Comparison of ENCODE assay signal across 8 mouse cellular contexts in genomic region chr19:10979184-10980168, GRCm38 (mm10). TPM values are rescaled to one million over a fixed set of nuclear protein-coding genes. Genes with fewer than 3 reads are reported as not detected.
DNase-seq lines count a peak whose midpoint lies in the region; ATAC-seq lines count a peak whose summit lies in the region.

No protein-coding gene starts in this region.

- H3K4me3 ChIP-seq in megakaryocyte, embryonic 14.5 days (replicated peaks): peak overlapping the region; percentile 87

- no peaks in the 10 kb centered on the region for H3K36me3 ChIP-seq in megakaryocyte, embryonic 14.5 days (replicated peaks; ENCODE audit: low read length)

- H3K9me3 ChIP-seq in megakaryocyte, embryonic 14.5 days: 0 out of 2 replicates have a peak, but pooled peaks cover under 1% of the 10 kb centered on the region

- peaks cover 33% of the 10 kb centered on the region for H3K27me3 ChIP-seq in megakaryocyte, embryonic 14.5 days (replicated peaks)

- DNase-seq in embryo, embryonic 10 days (ENCODE audit: low spot score): peak; percentile 81
- peak; percentile 68 for DNase-seq in gastrocnemius, postnatal 25 days
- DNase-seq in left cerebral cortex, adult 9 months (ENCODE audit: low spot score in 2 of 2): peak; percentile 16 to 80
- DNase-seq in right cerebral cortex, adult 2 months (ENCODE audit: low spot score in 2 of 2): peak; percentile 70 to 78
- peak; percentile 81 for DNase-seq in urinary bladder, postnatal 14 days (ENCODE audit: low spot score)

- ATAC-seq in activated CD4-positive, CD25-positive, alpha-beta regulatory T cell, adult 4 months: peak; percentile 94
- ATAC-seq in inflammation-experienced regulatory T-cells, adult 6 months: peak; percentile 91

- H3K4me1 ChIP-seq in megakaryocyte, embryonic 14.5 days: peaks cover 30% of the 10 kb centered on the region

RNA-seq across cellular contexts. Expression of gene Ms4a10, which starts 5.0 kb away (rescaled TPM):
- polyA plus RNA-seq in activated CD4-positive, CD25-positive, alpha-beta regulatory T cell, adult 4 months (2017; shearing (Covaris generic)): not detected
- total RNA-seq in gastrocnemius, postnatal 25 days (2021): not detected
- polyA plus RNA-seq in inflammation-experienced regulatory T-cells, adult 6 months (2017; shearing (Covaris generic)): not detected
- not detected in 2 replicates for polyA plus RNA-seq in megakaryocyte, embryonic 14.5 days (2012; ENCODE audit: insufficient read depth, low replicate concordance)

RNA-seq across cellular contexts. Expression of gene Ms4a15, which starts 13.6 kb away (rescaled TPM):
- polyA plus RNA-seq in activated CD4-positive, CD25-positive, alpha-beta regulatory T cell, adult 4 months (2017; shearing (Covaris generic)): under 1 TPM in 1 of 2 experiments, not detected in 1; 0.20 TPM
- total RNA-seq in gastrocnemius, postnatal 25 days (2021): not detected
- polyA plus RNA-seq in inflammation-experienced regulatory T-cells, adult 6 months (2017; shearing (Covaris generic)): not detected
- not detected in 2 replicates for polyA plus RNA-seq in megakaryocyte, embryonic 14.5 days (2012; ENCODE audit: insufficient read depth, low replicate concordance)

RNA-seq across cellular contexts. Expression of gene Ccdc86, which starts 30.4 kb away (rescaled TPM):
- 10 to 100 TPM in 1 of 2 experiments, 1 to 10 TPM in 1; 7.9 to 11.1 TPM for polyA plus RNA-seq in activated CD4-positive, CD25-positive, alpha-beta regulatory T cell, adult 4 months (2017; shearing (Covaris generic))
- total RNA-seq in gastrocnemius, postnatal 25 days (2021): 10 to 100 TPM; 10.5 to 15.5 TPM
- 1 to 10 TPM; 7.7 to 9.0 (median 7.9) TPM for polyA plus RNA-seq in inflammation-experienced regulatory T-cells, adult 6 months (2017; shearing (Covaris generic))
- 25.4 and 33.6 TPM in 2 replicates for polyA plus RNA-seq in megakaryocyte, embryonic 14.5 days (2012; ENCODE audit: insufficient read depth, low replicate concordance)

RNA-seq across cellular contexts. Expression of gene Ms4a18, which starts 38.4 kb away (rescaled TPM):
- not detected for polyA plus RNA-seq in activated CD4-positive, CD25-positive, alpha-beta regulatory T cell, adult 4 months (2017; shearing (Covaris generic))
- not detected for total RNA-seq in gastrocnemius, postnatal 25 days (2021)
- polyA plus RNA-seq in inflammation-experienced regulatory T-cells, adult 6 months (2017; shearing (Covaris generic)): not detected
- polyA plus RNA-seq in megakaryocyte, embryonic 14.5 days (2012; ENCODE audit: insufficient read depth, low replicate concordance): not detected in 2 replicates

RNA-seq across cellular contexts. Expression of gene Ptgdr2, which starts 42.5 kb away (rescaled TPM):
- polyA plus RNA-seq in activated CD4-positive, CD25-positive, alpha-beta regulatory T cell, adult 4 months (2017; shearing (Covaris generic)): not detected
- not detected for total RNA-seq in gastrocnemius, postnatal 25 days (2021)
- polyA plus RNA-seq in inflammation-experienced regulatory T-cells, adult 6 months (2017; shearing (Covaris generic)): under 1 TPM in 1 of 3 experiments, not detected in 2; 0.22 TPM
- not detected in 2 replicates for polyA plus RNA-seq in megakaryocyte, embryonic 14.5 days (2012; ENCODE audit: insufficient read depth, low replicate concordance)

Comparison
In these comparisons a context has a peak if more than half of its experiments do, and no peak if none do; other contexts are left out.
1. Peak in every context shown above with its lines: DNase-seq, ATAC-seq and H3K4me3 ChIP-seq.